Mouse (Mus musculus) urinary bladder, postnatal 25 days (tissue): ENCODE results near the gene Chn2.

Experiments
- DNase-seq: peaks from one replicate; pipeline ENCODE4 v3.0.0; 2022; ENCODE audit warnings: low spot score

Gene Chn2

GRCm38 (mm10) chr6:54286813-54287212 is 247.5 kb downstream of the Chn2 start:
- DNase-seq = no peak

GRCm38 (mm10) chr6:54289774-54290500 is 250.6 kb downstream of the Chn2 start:
- DNase-seq = no peak

- DNase-seq = no peak
Observed at GRCm38 (mm10) chr6:54297231-54297630, 257.9 kb downstream of the Chn2 start.

GRCm38 (mm10) chr6:54299417-54299816 is 260.1 kb downstream of the Chn2 start:
- no peak for DNase-seq

- no peak for DNase-seq
Observed at GRCm38 (mm10) chr6:54305777-54306176, 266.4 kb downstream of the Chn2 start.

GRCm38 (mm10) chr6:54313071-54313470 is 273.7 kb downstream of the Chn2 start:
- no peak for DNase-seq

DNA sequence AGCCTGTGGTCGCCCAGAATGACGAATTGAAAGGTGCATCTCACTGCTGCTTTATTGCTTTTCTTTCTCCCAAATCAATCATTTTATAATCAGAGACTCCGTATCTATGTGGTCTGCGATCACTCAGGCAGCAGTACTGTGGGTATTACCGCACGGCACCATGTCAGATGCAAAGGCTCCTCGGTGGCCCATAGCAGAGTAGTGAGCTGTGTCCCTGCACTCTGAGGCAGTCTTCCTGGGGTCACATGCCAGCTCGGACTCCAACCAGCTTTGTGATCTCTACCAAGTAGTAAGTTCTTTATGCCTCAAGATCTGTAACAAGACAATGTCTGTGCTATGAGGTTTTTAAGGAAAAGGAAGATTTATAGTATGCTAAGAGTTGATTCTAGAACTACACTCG is 279.3 kb downstream of the Chn2 start:
- DNase-seq = no peak

- DNase-seq = no peak
Observed at GRCm38 (mm10) chr6:54319198-54319597, 279.8 kb downstream of the Chn2 start.

- no peak for DNase-seq
Observed at GRCm38 (mm10) chr6:54320236-54320635, 280.9 kb downstream of the Chn2 start.

GRCm38 (mm10) chr6:54325246-54325885 is 286.0 kb downstream of the Chn2 start, which contains the start of gene Prr15:
TSS of gene Prr15 (plus strand) at chr6:54325835.
- DNase-seq = no peak

GRCm38 (mm10) chr6:54326671-54327625 is 287.6 kb downstream of the Chn2 start:
- DNase-seq = peak; percentile 51

DNA sequence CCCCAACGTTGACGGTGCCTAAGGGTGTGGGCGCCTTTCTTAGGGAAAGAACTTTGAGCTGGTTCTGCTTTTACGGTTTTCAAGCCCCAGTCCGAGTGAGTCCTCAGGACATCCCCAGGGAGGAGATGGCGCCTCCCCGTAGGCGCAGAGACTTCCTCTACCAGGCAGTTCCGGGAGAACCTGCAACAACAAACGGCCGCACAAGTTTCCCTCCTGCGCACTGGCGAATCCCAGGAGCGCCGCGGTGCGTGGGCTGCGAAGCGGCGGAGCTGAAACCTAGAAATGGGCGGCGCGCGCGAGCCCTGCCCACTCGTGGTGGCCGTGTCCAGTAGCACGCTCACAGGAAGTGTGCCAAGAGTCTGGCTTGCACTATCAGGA is 288.3 kb downstream of the Chn2 start:
- peak; percentile 48 for DNase-seq

- DNase-seq = no peak
Observed at GRCm38 (mm10) chr6:54328783-54329182, 289.4 kb downstream of the Chn2 start.

DNA sequence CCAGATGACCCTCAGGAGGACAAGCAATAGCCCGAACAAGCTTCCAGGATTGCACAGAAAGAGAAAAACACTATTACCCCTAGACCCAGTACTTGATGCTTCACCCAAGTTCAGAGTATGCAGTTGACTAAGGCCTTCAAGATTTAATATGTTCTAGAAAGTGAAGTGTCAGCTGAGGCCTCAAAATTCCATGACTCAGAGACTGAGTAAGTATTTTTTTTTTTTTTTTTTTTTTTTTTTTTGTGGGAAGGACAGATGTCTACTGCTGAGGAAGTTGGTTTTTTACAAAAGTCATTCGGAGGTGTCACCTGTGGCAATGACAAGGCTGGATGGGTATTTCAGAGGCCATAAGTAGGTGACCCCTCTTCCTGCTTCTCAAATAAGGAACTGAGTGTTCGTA is 290.2 kb downstream of the Chn2 start:
- DNase-seq = no peak

DNA sequence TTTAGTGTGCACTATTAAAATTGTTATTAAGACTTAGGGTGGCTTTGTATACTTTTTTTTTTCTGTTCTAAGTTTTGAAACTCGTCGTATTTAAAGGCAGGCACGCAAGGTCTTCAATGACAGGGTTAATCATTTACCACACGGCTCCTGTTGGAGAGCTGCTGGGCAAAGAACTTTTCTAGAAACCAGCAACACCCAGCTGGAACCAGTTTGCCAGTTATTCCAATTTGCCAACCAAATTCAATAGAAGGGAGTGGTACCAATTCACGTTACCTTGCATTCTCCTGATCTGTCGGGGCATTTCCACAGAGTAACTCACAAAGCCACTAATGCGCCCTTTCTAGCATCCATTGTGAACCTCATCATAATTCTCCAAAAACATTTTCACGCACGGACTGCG is 290.8 kb downstream of the Chn2 start:
- no peak for DNase-seq

DNA sequence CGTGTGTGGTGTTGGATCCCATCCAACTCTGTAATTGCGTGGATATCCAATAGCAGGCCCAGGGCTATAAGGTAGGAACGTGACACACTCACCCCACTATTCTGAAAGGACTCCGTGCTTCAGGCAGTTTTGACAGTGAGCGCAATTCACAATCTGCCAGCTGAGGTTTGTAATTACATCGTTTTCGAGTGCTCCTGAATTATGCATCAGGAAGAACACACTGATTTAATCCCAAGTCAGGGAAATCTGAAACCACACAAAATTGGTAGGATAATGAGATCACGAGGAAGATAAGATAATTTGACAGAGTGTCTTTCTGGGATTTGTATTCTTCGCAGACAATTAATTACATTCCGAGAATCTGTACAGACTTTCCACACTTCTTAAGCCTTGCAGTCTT is 292.4 kb downstream of the Chn2 start:
- DNase-seq = no peak

GRCm38 (mm10) chr6:54332203-54332602 is 292.8 kb downstream of the Chn2 start:
- DNase-seq = no peak

DNA sequence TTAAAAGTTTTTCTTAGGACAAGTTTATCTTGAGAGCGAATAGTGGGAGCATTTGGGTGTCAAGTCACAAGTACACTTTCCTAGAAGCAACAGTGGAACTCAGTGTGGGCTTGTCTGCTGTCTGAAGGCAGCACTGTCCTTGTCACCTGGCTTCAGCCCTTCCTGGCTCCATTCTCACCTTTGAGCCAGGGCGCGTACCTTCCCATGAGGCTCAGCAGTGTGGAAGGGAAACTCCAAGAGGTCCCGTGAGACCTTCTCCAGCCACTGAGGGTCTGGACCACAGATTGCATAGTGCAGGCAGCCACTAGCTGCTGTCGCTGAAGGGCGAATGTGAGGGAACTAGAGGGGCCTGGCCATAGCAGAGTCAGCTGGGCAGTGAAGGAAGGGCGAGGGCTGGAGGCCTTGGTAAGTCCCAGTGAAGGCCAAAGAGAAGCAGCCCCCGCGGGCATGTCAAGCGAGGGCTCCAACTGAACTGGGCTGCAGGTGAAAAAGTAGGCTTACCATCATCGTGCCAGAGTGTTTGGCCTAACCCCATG is 293.8 kb downstream of the Chn2 start:
- DNase-seq = no peak

- DNase-seq = no peak
Observed at GRCm38 (mm10) chr6:54333652-54334396, 294.5 kb downstream of the Chn2 start.

DNA sequence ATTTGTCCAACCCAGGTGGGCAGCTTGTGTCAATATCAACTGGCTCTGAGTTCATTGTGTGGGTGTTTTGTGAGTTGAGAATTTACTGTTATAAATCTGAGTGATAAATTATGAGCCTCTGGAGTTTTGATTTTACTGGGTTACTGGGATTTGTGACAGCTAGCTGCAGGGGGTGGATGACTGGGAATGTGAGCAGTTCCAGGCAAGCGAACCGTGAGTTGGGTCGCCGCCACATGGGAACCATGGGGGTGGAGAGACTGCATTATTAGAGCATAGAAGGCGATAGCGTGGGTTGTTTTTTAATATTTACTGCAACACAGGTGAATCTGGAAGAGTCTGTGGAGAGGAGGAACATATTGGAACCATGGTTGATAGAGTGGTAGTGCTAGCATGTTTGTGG is 298.0 kb downstream of the Chn2 start:
- DNase-seq = no peak

- no peak for DNase-seq
Observed at GRCm38 (mm10) chr6:54341133-54341532, 301.8 kb downstream of the Chn2 start.

DNA sequence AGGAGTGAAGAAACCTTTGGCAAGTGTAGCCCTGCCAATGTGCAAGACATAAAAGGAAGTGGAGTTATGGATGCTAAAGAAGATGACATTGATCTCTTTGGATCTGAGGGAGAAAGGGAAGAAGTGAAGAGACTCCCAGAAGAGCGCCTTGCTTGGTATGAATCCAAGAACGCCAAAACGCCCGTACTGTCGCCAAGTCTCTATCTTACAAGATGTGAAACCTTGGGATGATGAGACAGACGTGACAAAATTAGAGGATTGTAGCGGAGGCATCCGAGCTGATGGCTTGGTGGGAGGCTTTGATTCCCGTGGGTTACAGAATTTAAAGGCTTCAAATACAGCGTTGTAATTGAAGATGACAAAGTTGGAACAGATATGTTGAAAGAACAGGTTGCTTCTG is 302.9 kb downstream of the Chn2 start:
- DNase-seq = no peak
